Mouse (Mus musculus): ENCODE measurements around the gene Ctcfl.

GRCm38 (mm10) chr2:173049231-173049630 is 70.1 kb downstream of the Ctcfl start:
- TF ChIP-seq CTCF (IDR thresholded peaks at IDR 0.05; ENCODE audit: low read depth) (no peak), EP300 (IDR thresholded peaks at IDR 0.05; ENCODE audit: low read depth) (no peak)
